Mouse (Mus musculus) limb, embryonic 15.5 days (tissue): ENCODE data around the gene Uri1. TPM values are rescaled to one million over a fixed set of nuclear protein-coding genes. Genes with fewer than 3 reads are reported as not detected.

Experiments
- ATAC-seq: fragments of 200-750 bp; cut with Nextera tagmentation; 2 replicates; pipeline ENCODE4 v1.8.0; 2017; ENCODE audit warnings: low read depth, moderate TSS enrichment; ENCODE audit not compliant: insufficient number of reproducible peaks, low FRiP score, low TSS enrichment
- H3K27ac ChIP-seq: fragments of 300-500 bp; sonication (generic); 2 replicates; pipeline ENCODE4 v1.5.1; 2015; ENCODE audit warnings: moderate library complexity, mild to moderate bottlenecking, inconsistent platforms
- H3K27me3 ChIP-seq: fragments of 300-500 bp; sonication (generic); 2 replicates; pipeline ENCODE4 v1.6.1; 2015; ENCODE audit warnings: inconsistent platforms
- H3K36me3 ChIP-seq: fragments of 300-500 bp; sonication (generic); 2 replicates; pipeline ENCODE4 v1.6.1; 2015; ENCODE audit warnings: inconsistent platforms
- H3K4me1 ChIP-seq: fragments of 300-500 bp; sonication (generic); 2 replicates; pipeline ENCODE4 v1.6.1; 2015; ENCODE audit warnings: inconsistent platforms
- H3K4me2 ChIP-seq: fragments of 300-500 bp; sonication (generic); 2 replicates; pipeline ENCODE4 v1.6.1; 2015; ENCODE audit warnings: mild to moderate bottlenecking, inconsistent platforms
- H3K4me3 ChIP-seq: fragments of 300-500 bp; sonication (generic); 2 replicates; pipeline ENCODE4 v1.5.1; 2015; ENCODE audit warnings: mild to moderate bottlenecking, inconsistent platforms
- H3K9ac ChIP-seq: fragments of 300-500 bp; sonication (generic); 2 replicates; pipeline ENCODE4 v1.6.1; 2015; ENCODE audit warnings: inconsistent platforms
- H3K9me3 ChIP-seq: fragments of 300-500 bp; sonication (generic); 2 replicates; pipeline ENCODE4 v1.6.1; 2016; ENCODE audit warnings: inconsistent platforms
- WGBS: fragments of 180-500 bp; shearing (Covaris S2); methylation state at CpG from one replicate; pipeline ENCODE4 v1.1.7; 2015; 5-methylcytosine and 5-hydroxymethylcytosine counted together
- polyA plus RNA-seq: library from polyadenylated mRNA; unstranded; fragments of >200 nt; fragmentation: Nextera tagmentation; extraction: Ambion mirVana; gene quantifications from 2 replicates; pipeline ENCODE4 v1.2.1, GENCODE M21; 2015

Uri1 gene
- polyA plus RNA-seq, 1 experiment from 2014 or later, result 35.7 TPM

DNA sequence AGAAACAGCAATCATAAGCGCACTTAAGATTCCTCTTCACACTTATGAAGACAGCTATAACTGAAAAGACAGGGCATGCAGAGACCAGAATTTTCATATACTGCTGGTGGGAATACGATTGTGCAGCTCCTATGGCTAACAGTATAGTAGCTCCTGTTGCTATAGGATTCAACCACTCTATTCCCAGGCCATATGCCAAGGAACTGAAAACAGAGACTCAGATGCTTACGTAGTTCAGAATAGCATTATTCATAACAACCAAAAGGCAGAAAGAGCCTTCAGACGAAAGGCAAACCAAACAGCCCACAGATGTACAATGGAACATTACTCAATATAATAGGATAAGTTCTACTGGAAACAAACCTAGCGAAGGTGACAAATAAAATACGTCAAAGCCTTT lies 15.0 kb downstream of the Uri1 start:
- H3K9me3 ChIP-seq, result no peaks in the 10 kb centered on the region
- 75% methylated on average over 6 of the region's 6 CpGs for WGBS
- H3K4me2 ChIP-seq, result no peak overlapping the region

DNA sequence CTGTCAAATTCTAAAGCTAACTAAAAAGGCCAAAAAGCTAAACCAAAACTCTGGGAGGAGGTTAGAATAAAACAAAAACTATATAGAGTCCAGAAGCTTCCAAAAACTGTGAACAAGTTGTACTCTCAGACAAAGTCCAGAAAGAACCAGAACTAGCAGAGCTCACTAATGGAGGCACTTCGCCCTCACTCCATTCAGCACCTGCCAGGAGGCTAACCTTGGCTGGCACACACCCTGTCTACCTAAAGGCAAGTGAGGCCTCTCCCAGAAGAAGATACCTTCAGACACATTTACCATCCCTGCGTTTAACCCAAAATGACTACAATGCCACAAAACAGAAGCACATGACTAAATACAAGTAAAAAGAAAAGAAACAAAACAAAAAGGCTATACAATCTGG lies 20.9 kb downstream of the Uri1 start:
- no peaks in the 10 kb centered on the region for H3K4me1 ChIP-seq
- H3K27ac ChIP-seq, result no peak overlapping the region
- H3K4me2 ChIP-seq, result no peak overlapping the region
- H3K4me3 ChIP-seq, result no peak overlapping the region
- WGBS, result 91% methylated on average over 2 of the region's 2 CpGs
- no peak for ATAC-seq
- no peaks in the 10 kb centered on the region for H3K36me3 ChIP-seq
- no peaks in the 10 kb centered on the region for H3K27me3 ChIP-seq
- H3K9ac ChIP-seq, result no peak overlapping the region
- no peaks in the 10 kb centered on the region for H3K9me3 ChIP-seq

More for the DNA sequence above, 15.0 kb downstream of the Uri1 start:
- H3K4me1 ChIP-seq, result no peaks in the 10 kb centered on the region
- H3K27ac ChIP-seq, result no peak overlapping the region
- ATAC-seq, result no peak
- no peak overlapping the region for H3K9ac ChIP-seq
- no peaks in the 10 kb centered on the region for H3K36me3 ChIP-seq
- H3K4me3 ChIP-seq, result no peak overlapping the region
- H3K27me3 ChIP-seq, result no peaks in the 10 kb centered on the region

DNA sequence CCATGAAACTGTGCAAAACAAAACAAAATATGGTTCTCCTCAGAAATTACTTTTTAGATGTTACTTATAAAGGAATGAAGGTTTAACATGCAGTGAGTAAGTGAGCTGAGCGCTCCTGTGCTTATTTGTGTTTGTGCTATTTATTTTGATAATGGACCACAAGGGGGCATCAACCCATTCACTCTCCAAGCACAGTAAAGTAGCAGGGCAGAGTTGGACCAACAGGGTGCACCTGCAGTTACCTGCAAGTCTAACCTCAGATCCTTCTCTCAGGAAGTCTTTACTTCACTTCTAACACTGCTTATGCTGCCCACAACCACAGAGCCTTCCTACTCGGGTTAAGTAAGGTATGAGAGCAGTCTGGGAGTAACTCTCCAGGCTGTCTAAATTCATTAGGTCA lies 23.7 kb downstream of the Uri1 start:
- Histone ChIP-seq H3K4me1 (no peaks in the 10 kb centered on the region), H3K9me3 (no peaks in the 10 kb centered on the region), H3K36me3 (no peaks in the 10 kb centered on the region), H3K4me3 (no peak overlapping the region), H3K27ac (no peak overlapping the region), H3K9ac (no peak overlapping the region), H3K4me2 (no peak overlapping the region), H3K27me3 (no peaks in the 10 kb centered on the region)
- WGBS, result 62% methylated on average over 2 of the region's 2 CpGs
- no peak for ATAC-seq

DNA sequence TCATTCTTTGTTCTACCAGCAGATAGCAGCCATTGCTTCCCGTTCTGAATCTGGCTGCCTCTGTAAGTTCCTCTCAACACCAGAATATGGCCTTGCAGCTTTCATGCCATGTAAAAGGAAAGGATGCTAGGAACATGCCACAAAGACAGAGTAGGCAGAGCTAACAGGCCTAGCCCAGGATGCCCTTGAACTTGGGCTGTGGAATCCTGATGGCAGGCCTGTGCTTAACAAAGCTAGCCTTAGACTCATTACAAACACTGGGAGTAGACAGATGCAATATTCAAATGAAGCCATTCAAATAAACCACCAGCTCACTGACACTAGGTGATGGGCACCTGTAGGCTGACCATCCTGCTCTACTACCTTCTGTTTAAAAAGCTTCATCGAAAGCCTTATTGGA lies 30.5 kb downstream of the Uri1 start:
- Histone ChIP-seq H3K36me3 (no peaks in the 10 kb centered on the region), H3K27me3 (no peaks in the 10 kb centered on the region), H3K4me3 (no peak overlapping the region), H3K4me1 (no peaks in the 10 kb centered on the region), H3K9ac (no peak overlapping the region), H3K9me3 (no peaks in the 10 kb centered on the region), H3K4me2 (no peak overlapping the region), H3K27ac (no peak overlapping the region)
- 88% methylated on average over 2 of the region's 2 CpGs for WGBS
- no peak for ATAC-seq

DNA sequence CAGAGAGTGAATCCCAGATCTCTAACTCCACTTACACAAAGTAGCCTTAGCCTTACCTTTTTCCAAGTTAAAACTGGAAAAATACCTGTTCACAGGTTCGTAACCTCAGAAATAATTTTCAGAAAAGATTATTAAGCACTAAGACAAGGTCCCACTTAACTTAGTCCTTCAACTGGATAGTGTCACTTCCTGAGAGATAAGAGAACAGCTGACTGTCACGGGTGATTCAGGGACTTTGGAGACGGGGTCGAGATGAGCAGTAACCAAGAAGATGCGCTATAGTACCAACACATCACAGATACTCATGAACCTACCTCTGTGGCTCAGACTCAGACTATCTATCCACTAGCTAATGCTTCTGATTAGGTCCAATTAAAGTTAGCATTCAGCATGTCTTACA lies 38.5 kb downstream of the Uri1 start:
- WGBS, result 90% methylated on average over 5 of the region's 5 CpGs

DNA sequence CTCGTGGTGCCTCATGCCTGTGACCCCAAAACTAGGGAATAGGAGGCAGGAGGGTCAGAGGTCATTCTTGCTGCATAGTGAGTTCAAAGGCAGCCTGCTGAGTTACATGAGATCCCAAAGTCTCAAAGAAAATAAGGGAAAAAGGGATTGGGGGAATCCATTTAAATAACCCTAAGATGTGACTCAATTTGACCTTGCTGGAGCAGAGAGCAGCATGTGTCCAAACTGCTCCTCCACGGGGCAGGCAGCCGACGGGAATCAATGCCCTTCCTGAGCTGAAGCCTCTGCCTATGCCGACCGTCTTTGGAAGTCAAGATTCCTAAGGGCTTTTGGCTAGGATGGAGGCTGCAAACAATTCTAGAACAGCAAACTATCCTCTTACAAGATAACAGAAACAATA lies 39.9 kb downstream of the Uri1 start:
- 74% methylated on average over 6 of the region's 6 CpGs for WGBS

More for the DNA sequence above, 38.5 kb downstream of the Uri1 start:
- Histone ChIP-seq H3K27me3 (no peaks in the 10 kb centered on the region), H3K9ac (no peak overlapping the region), H3K4me1 (no peaks in the 10 kb centered on the region), H3K4me3 (no peak overlapping the region), H3K27ac (no peak overlapping the region), H3K9me3 (no peaks in the 10 kb centered on the region), H3K4me2 (no peak overlapping the region), H3K36me3 (peaks cover 4% of the 10 kb centered on the region; the same call in 1 of the 2 replicates)
- ATAC-seq, result no peak

DNA sequence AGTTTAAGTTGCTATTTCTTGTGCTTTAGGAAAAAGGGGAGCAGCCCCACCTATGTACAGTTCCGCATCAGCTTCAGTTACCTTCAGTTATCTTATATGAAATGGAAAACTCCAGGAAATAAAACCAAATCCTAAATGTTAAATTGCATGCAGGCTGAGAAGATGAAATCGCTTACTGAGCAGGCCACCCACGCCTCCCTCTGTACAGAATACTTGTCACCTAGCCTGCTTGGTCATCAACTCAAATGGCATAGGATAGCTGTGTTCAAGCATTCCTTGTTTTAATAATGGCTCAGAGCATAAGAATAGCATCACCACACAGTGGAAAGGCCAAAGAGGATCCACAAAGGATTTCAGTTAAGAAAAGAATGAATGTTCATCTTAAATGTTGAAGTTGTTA lies 43.6 kb downstream of the Uri1 start:
- Histone ChIP-seq H3K27ac (no peak overlapping the region), H3K27me3 (no peaks in the 10 kb centered on the region), H3K4me1 (no peaks in the 10 kb centered on the region), H3K9me3 (no peaks in the 10 kb centered on the region), H3K4me3 (no peak overlapping the region), H3K36me3 (peaks cover 15% of the 10 kb centered on the region), H3K9ac (no peak overlapping the region), H3K4me2 (no peak overlapping the region)
- no peak for ATAC-seq
- WGBS, result 91% methylated on average over 3 of the region's 3 CpGs

More for the DNA sequence above, 39.9 kb downstream of the Uri1 start:
- Histone ChIP-seq H3K27ac (no peak overlapping the region), H3K4me1 (no peaks in the 10 kb centered on the region), H3K9me3 (no peaks in the 10 kb centered on the region), H3K9ac (no peak overlapping the region), H3K4me3 (no peak overlapping the region), H3K4me2 (no peak overlapping the region), H3K27me3 (no peaks in the 10 kb centered on the region), H3K36me3 (peaks cover 13% of the 10 kb centered on the region)
- no peak for ATAC-seq

DNA sequence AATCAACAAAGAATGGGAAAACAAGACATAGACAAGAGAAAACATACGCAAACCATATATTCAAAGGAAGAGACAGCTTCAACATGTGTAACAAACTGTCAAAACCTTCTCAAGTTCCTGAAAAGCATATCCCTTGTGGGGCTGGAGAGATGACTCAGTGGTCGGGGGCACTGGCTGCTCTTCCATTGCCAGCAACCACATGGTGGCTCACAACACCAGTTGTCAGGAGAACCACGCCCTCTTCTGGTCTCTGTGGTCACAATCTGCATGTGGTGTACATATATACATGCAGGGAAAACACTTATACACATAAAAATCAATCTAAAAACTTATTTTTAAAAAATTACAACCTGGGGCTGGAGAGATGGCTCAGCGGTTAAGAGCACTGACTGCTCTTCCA lies 44.9 kb downstream of the Uri1 start:
- WGBS, result 89% methylated on average over 4 of the region's 4 CpGs
- H3K9me3 ChIP-seq, result no peaks in the 10 kb centered on the region
- peaks cover 15% of the 10 kb centered on the region for H3K36me3 ChIP-seq
- no peak overlapping the region for H3K9ac ChIP-seq
- ATAC-seq, result no peak
- no peak overlapping the region for H3K4me2 ChIP-seq
- no peaks in the 10 kb centered on the region for H3K4me1 ChIP-seq
- H3K27me3 ChIP-seq, result no peaks in the 10 kb centered on the region
- H3K27ac ChIP-seq, result no peak overlapping the region
- H3K4me3 ChIP-seq, result no peak overlapping the region

DNA sequence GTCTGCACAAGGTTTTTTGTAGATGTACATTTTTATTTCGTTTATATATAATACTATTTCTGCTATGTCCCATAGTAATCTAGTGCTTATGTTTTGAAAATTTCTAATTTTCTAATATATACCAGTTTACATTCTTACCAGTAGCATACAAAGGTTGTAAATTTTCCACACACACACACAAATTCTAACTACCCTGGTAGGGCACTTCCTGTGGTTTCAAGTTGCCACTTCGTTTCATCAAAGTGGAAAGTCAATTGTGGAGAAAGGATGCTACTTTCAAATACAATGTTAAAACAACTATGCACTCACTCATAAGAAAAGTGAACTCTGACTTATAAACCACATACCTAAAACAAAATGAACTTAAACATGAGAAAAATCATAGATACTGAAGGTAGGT lies 45.7 kb downstream of the Uri1 start:
- Histone ChIP-seq H3K4me3 (no peak overlapping the region), H3K27me3 (no peaks in the 10 kb centered on the region), H3K36me3 (peaks cover 17% of the 10 kb centered on the region), H3K27ac (no peak overlapping the region), H3K4me1 (no peaks in the 10 kb centered on the region), H3K9me3 (no peaks in the 10 kb centered on the region), H3K4me2 (no peak overlapping the region), H3K9ac (no peak overlapping the region)
- WGBS, result 90% methylated on average over 2 of the region's 2 CpGs
- ATAC-seq, result no peak

DNA sequence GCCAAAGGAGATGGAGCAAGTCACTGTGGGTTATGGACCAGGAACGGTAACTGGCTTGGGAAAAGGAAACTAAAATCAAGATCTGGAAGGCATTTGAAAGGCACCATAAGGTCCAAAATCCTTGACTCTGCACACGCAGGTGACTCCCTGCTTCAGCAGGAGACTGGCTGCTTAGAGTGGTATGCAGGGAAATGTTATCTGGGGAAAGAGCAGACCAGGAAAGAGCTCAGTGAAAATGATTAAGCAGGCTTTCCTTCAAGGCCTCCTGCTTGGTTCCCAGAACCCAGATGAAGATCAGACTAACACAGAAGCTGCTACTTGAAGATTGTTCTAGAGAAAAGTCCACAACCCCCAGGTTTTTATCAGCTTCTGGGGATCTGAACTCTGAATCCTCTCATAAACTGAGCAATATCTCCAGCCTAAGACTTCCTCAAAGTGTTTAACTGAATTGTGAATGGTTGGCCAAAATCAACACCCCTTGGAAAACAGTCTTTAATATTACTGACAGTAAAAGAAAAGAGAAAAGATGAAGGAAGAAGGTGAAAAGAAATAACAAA lies 50.3 kb downstream of the Uri1 start:
- ATAC-seq, result no peak
- Histone ChIP-seq H3K4me3 (no peak overlapping the region), H3K27ac (no peak overlapping the region), H3K4me2 (no peak overlapping the region), H3K9ac (no peak overlapping the region), H3K9me3 (no peaks in the 10 kb centered on the region), H3K36me3 (0 out of 2 replicates have a peak, but pooled peaks cover 2% of the 10 kb centered on the region), H3K27me3 (no peaks in the 10 kb centered on the region), H3K4me1 (peaks cover 2% of the 10 kb centered on the region; the same call in 1 of the 2 replicates)
- 67% methylated on average over 2 of the region's 2 CpGs for WGBS

DNA sequence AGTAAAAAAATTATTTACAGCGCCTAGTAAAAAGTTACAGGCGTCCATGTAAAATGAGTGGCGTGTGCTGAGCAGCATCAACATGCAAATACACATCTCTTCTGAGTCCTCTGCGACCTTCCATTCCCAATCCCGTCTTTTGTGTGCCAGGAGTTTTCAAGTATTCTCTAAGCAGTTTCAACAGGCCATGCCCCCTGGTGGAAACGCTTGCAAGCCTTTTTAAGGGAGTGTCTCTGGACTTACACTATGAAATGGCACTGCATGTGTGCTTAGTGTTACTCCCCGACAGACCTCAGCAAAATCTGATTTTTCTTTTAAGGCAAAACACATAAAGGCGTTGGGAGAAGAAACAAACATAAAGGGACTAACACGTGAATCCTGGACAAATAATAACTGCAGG lies 50.8 kb downstream of the Uri1 start:
- 63% methylated on average over 9 of the region's 9 CpGs for whole genome bisulfite sequencing

DNA sequence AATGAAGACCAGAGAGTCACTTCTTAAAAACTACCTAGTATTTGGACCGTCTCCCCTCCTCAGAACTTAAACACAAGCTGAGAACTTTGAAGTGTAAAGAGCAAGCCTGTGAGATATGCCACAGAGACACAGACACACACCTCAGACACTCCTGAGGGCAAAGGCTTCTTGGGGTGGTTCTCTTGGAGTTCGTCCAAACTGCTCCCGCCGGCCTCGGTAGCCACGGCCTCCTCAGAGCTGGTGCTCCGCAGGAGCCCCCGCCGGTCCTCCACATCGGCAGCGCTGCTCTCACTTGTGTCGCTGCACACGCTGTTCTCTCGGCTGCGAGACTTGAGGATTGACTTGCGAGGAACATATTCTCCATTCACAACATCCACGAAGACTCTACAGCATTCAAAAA lies 61.0 kb downstream of the Uri1 start:
- peaks cover 44% of the 10 kb centered on the region for H3K36me3 ChIP-seq

More for the DNA sequence above, 50.8 kb downstream of the Uri1 start:
- Histone ChIP-seq H3K4me3 (no peak overlapping the region), H3K36me3 (0 out of 2 replicates have a peak, but pooled peaks cover 2% of the 10 kb centered on the region), H3K9ac (no peak overlapping the region), H3K27ac (no peak overlapping the region), H3K9me3 (no peaks in the 10 kb centered on the region), H3K4me1 (peaks cover 2% of the 10 kb centered on the region; the same call in 1 of the 2 replicates), H3K4me2 (no peak overlapping the region), H3K27me3 (no peaks in the 10 kb centered on the region)
- ATAC-seq, result no peak

DNA sequence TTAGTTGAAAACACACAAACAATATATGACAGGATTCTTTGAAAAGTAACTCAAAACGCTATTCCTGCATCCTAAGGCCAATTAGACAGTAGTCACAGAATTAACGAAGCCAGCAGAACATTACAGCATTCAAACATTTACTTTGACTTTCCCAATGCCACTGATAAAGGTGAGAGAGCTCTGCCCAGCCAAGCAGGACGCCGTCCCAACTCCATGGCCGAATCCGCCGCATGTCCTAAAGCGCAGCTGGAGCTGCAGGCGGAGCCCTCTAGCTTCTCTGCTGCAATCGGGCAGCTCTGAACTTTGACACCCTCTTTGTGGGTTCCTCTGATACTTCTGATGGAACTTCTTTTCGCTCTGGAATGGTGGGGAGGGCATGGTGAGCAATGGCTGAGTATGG lies 62.1 kb downstream of the Uri1 start:
- Histone ChIP-seq H3K4me3 (no peak overlapping the region), H3K27ac (no peak overlapping the region), H3K9me3 (no peaks in the 10 kb centered on the region), H3K9ac (no peak overlapping the region), H3K4me1 (no peaks in the 10 kb centered on the region), H3K36me3 (peaks cover 54% of the 10 kb centered on the region), H3K4me2 (no peak overlapping the region), H3K27me3 (no peaks in the 10 kb centered on the region)
- no peak for ATAC-seq
- 90% methylated on average over 11 of the region's 11 CpGs for WGBS

More for the DNA sequence above, 61.0 kb downstream of the Uri1 start:
- no peak overlapping the region for H3K9ac ChIP-seq
- no peaks in the 10 kb centered on the region for H3K4me1 ChIP-seq
- H3K27me3 ChIP-seq, result no peaks in the 10 kb centered on the region
- no peak for ATAC-seq
- H3K4me3 ChIP-seq, result no peak overlapping the region
- H3K9me3 ChIP-seq, result no peaks in the 10 kb centered on the region
- H3K4me2 ChIP-seq, result no peak overlapping the region
- WGBS, result 78% methylated on average over 17 of the region's 17 CpGs
- H3K27ac ChIP-seq, result no peak overlapping the region
